Mouse (Mus musculus): ENCODE results near the gene Dlec1. TPM values are rescaled to one million over a fixed set of nuclear protein-coding genes. Genes with fewer than 3 reads are reported as not detected.

Dlec1 gene
- polyA plus RNA-seq, 1 experiment from 2014 or later: 0.51 TPM

DNA sequence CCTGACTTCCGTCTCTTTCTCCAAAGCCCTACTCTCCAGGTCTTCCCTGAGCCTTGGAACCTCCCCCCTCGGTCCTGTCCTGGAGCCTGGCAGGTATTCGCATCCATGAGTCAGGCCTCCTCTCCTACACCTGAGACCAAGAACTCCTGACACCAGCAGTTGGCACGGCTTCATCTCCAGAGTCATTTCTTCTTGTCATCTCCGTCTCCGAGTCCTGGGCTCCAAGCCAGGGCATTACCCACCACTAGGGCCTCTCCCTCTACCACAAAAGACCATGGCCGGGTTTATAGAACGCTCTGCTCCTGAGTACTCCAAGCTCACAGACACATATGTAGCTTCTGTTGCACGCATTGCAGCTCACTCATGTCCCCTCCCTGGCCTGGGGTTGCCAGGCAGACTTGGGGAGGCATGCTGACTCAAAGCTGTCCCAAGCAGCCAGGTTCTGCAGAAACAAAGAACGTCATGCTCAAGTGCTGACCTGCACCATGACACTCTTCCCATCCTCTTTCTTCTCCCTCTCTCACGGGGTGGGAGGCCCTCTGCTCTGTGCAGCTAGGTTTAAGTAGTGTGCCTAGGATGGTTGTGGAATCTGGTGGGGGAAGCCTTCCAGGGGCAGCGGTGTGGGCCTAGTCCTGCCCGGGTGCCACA is 7.7 kb upstream of the Dlec1 start:
- no peak overlapping the region for H3K4me2 ChIP-seq
- ATAC-seq (ENCODE audit: low FRiP score) (no peak), DNase-seq (ENCODE audit: low spot score, missing footprints) (no peak)
- H3K9ac ChIP-seq (ENCODE audit: low read length): no peak overlapping the region
- H3K4me3 ChIP-seq (ENCODE audit: low read depth, low read length): no peak overlapping the region
- no peaks in the 10 kb centered on the region for H3K36me3 ChIP-seq (ENCODE audit: control insufficient read depth, insufficient read depth, low read length)
- no peaks in the 10 kb centered on the region for H3K9me3 ChIP-seq (ENCODE audit: control insufficient read depth, low read length)
- 72% methylated on average over 13 of the region's 13 CpGs for WGBS
- peaks cover 12% of the 10 kb centered on the region for H3K4me1 ChIP-seq (ENCODE audit: control insufficient read depth, insufficient read depth, low read length)
- H3K27ac ChIP-seq (ENCODE audit: low read depth, low read length): no peak overlapping the region
- peaks cover 23% of the 10 kb centered on the region for H3K27me3 ChIP-seq (ENCODE audit: control insufficient read depth, insufficient read depth, low read length)

DNA sequence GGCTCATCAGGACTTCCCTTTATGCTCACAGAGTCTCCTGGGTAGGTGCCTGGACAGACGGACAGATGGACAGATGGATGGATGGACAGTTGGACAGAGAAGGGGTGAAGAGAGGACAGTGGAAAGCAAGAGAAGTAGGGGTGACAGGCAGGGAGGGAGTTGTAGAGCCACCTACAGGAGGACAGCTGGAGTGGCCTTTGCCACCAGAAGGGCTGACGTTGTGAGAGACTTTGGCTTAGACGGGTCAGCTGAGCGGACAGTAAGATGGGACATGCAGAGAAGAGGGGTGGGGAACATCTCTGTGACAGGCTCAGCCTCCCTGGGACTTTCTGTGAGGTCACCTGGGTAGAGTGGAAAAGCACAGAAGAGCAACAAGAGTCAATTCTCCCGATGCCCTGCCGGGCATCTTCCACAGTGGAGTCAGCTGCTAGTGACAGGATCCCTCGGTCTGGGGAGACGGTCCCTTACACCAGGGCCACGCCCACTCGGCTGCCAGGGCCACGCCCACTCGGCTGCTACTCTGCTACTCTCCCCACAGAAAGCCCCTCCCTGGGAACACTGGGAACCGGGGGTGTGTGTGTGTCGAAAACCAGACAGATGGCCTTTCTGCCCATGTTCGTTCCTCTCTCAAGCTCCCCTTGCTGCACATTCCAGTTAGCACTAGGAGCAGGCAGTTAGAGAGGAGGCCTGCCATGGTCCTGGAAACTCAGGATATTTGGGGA is 1.9 kb upstream of the Dlec1 start:
- Histone ChIP-seq H3K27ac (ENCODE audit: low read depth, low read length) (no peak overlapping the region), H3K9me3 (ENCODE audit: control insufficient read depth, low read length) (no peaks in the 10 kb centered on the region), H3K4me1 (ENCODE audit: control insufficient read depth, insufficient read depth, low read length) (peaks cover 4% of the 10 kb centered on the region; the same call in 1 of the 2 replicates), H3K4me2 (no peak overlapping the region), H3K4me3 (ENCODE audit: low read depth, low read length) (no peak overlapping the region), H3K9ac (ENCODE audit: low read length) (no peak overlapping the region), H3K36me3 (ENCODE audit: control insufficient read depth, insufficient read depth, low read length) (no peaks in the 10 kb centered on the region), H3K27me3 (ENCODE audit: control insufficient read depth, insufficient read depth, low read length) (peaks cover 3% of the 10 kb centered on the region; the same call in 1 of the 2 replicates)
- ATAC-seq (ENCODE audit: low FRiP score) (0 out of 2 replicates have a peak, but pooled peaks have one; percentile 22), DNase-seq (ENCODE audit: low spot score, missing footprints) (no peak)
- 20% methylated on average over 15 of the region's 15 CpGs for WGBS

DNA sequence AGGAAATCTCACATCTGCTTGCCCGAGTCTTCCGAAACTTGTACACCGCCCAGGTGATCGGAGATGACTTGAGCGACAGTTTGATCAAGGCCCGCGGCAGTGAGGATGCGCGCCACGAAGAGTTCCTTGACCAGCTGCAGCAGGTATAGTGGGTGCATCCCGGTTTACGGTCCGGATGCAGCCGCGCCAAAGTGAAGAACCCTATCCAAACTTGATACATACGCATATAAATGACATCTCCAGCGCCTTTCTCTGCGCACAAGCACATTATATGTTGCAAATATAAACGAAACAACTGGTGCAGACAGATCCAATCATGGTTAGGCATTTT is 470 bp downstream of the Dlec1 start:
- Histone ChIP-seq H3K9me3 (ENCODE audit: control insufficient read depth, low read length) (no peaks in the 10 kb centered on the region; the same call in 1 of the 2 replicates), H3K27ac (ENCODE audit: low read depth, low read length) (no peak overlapping the region), H3K4me1 (ENCODE audit: control insufficient read depth, insufficient read depth, low read length) (peaks cover 4% of the 10 kb centered on the region; the same call in 1 of the 2 replicates), H3K36me3 (ENCODE audit: control insufficient read depth, insufficient read depth, low read length) (no peaks in the 10 kb centered on the region), H3K4me2 (peak overlapping the region; percentile 85), H3K9ac (ENCODE audit: low read length) (peak overlapping the region; percentile 57), H3K27me3 (ENCODE audit: control insufficient read depth, insufficient read depth, low read length) (peaks cover 3% of the 10 kb centered on the region; the same call in 1 of the 2 replicates), H3K4me3 (ENCODE audit: low read depth, low read length) (peak overlapping the region; percentile 62)
- ATAC-seq (ENCODE audit: low FRiP score) (no peak), DNase-seq (ENCODE audit: low spot score, missing footprints) (no peak)
- 3% methylated on average over 19 of the region's 19 CpGs for WGBS

DNA sequence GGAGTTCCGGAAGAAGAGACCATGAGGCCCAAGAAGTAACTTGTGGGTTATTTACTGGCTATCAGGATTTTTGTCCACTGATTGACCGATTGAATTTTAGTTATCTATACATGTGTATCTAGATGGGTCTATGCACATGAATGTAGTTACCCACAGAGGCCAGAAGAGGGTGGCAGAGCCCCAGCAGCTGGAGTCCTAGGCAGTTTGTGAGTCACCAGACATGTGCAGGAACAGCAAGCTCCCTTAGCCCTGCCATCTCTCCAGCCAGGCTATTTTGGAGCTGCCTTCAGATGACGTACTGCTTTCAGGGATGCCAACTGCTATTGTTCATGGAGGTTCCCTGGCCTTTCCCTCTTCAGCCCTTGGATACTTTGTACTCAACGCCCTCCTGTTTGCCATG is 5.3 kb downstream of the Dlec1 start:
- Histone ChIP-seq H3K4me1 (ENCODE audit: control insufficient read depth, insufficient read depth, low read length) (peaks cover 8% of the 10 kb centered on the region; the same call in 1 of the 2 replicates), H3K4me3 (ENCODE audit: low read depth, low read length) (no peak overlapping the region), H3K9ac (ENCODE audit: low read length) (no peak overlapping the region), H3K27me3 (ENCODE audit: control insufficient read depth, insufficient read depth, low read length) (peaks cover 3% of the 10 kb centered on the region; the same call in 1 of the 2 replicates), H3K27ac (ENCODE audit: low read depth, low read length) (no peak overlapping the region), H3K4me2 (no peak overlapping the region), H3K9me3 (ENCODE audit: control insufficient read depth, low read length) (no peaks in the 10 kb centered on the region; the same call in 1 of the 2 replicates), H3K36me3 (ENCODE audit: control insufficient read depth, insufficient read depth, low read length) (no peaks in the 10 kb centered on the region)
- WGBS: 85% methylated on average over 4 of the region's 4 CpGs
- ATAC-seq (ENCODE audit: low FRiP score) (no peak), DNase-seq (ENCODE audit: low spot score, missing footprints) (no peak)

DNA sequence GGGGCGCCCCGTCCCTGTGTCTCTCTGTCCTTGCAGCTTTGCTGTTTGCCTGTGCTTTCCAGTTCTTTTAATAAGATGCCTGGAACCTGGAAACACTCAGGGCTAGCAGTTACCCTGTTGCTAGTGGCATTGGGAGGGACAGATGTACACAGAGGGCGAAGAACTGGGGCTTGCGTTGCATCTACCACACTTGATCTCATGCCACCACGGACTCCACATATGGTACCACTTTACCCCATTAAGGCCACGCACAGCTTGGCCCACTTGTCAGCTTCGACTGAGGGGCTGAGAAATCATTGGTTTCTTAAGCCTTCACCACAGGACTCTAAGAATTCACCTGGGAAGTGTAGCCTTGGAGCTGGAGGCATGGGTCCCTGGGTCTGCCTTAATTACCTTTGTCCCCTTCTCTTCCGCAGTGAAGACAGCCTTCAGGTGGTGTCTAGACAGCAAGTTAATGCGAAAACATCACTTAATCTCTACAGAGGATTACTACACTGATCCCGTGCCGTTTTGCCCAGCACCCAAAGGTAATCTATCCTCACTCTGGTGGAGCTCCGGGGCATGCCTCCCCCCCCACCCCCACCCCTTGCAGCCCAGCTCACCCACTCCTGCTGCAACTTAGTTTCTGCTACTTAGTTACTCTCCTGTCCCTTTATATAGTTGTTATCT is 7.5 kb downstream of the Dlec1 start:
- H3K4me2 ChIP-seq: no peak overlapping the region
- ATAC-seq (ENCODE audit: low FRiP score) (no peak), DNase-seq (ENCODE audit: low spot score, missing footprints) (peak; percentile 64)
- no peaks in the 10 kb centered on the region for H3K27me3 ChIP-seq (ENCODE audit: control insufficient read depth, insufficient read depth, low read length)
- WGBS: 52% methylated on average over 12 of the region's 12 CpGs
- H3K4me1 ChIP-seq (ENCODE audit: control insufficient read depth, insufficient read depth, low read length): peaks cover 4% of the 10 kb centered on the region; the same call in 1 of the 2 replicates
- H3K4me3 ChIP-seq (ENCODE audit: low read depth, low read length): no peak overlapping the region
- no peaks in the 10 kb centered on the region; the same call in 1 of the 2 replicates for H3K9me3 ChIP-seq (ENCODE audit: control insufficient read depth, low read length)
- H3K36me3 ChIP-seq (ENCODE audit: control insufficient read depth, insufficient read depth, low read length): no peaks in the 10 kb centered on the region
- H3K27ac ChIP-seq (ENCODE audit: low read depth, low read length): no peak overlapping the region
- H3K9ac ChIP-seq (ENCODE audit: low read length): no peak overlapping the region

DNA sequence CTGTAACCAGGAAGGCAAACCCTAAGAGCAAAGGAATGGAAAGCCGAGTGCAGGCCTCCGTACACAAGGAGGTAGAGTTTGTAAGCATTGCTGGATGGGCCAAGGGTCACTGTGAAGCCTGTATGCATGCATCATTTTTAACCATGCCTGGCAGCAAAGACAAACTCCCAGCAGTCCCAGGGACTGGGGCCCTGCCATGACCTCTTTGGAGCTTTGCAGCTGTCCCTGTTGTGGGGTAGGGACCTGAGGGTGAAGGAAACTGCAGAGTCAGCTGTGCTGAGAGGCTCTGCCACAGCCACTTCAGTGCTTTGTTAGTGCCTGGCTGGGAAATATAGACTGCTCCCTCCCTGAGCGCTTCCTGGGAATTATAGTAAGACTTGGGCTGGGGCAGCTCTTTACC is 8.4 kb downstream of the Dlec1 start:
- Histone ChIP-seq H3K4me3 (ENCODE audit: low read depth, low read length) (no peak overlapping the region), H3K4me2 (no peak overlapping the region), H3K27me3 (ENCODE audit: control insufficient read depth, insufficient read depth, low read length) (no peaks in the 10 kb centered on the region), H3K4me1 (ENCODE audit: control insufficient read depth, insufficient read depth, low read length) (peaks cover 4% of the 10 kb centered on the region; the same call in 1 of the 2 replicates), H3K36me3 (ENCODE audit: control insufficient read depth, insufficient read depth, low read length) (no peaks in the 10 kb centered on the region), H3K9ac (ENCODE audit: low read length) (no peak overlapping the region), H3K27ac (ENCODE audit: low read depth, low read length) (no peak overlapping the region), H3K9me3 (ENCODE audit: control insufficient read depth, low read length) (no peaks in the 10 kb centered on the region; the same call in 1 of the 2 replicates)
- WGBS: 53% methylated on average over 3 of the region's 3 CpGs
- DNase-seq (ENCODE audit: low spot score, missing footprints): peak; percentile 82
- no peak for ATAC-seq (ENCODE audit: low FRiP score)

DNA sequence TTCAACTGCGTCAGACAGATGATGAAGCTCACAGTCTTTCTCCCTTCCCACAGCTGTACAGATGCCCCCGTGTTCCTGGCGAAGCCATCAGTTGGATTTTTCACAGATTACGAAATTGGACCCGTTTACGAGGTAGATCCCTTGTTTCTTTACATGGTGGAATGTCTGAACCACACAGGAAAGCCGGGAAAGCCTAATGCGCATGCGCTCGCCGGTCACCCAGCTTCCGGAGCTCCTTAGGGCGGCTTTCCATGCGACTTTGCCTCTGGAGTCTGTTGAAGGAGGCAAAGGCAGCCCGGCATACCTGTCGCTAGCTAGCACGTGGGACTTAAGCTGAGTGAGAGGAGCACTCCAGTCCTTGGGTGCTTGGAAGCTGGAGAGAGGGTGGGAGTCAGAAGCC is 12.6 kb downstream of the Dlec1 start:
- Histone ChIP-seq H3K9me3 (ENCODE audit: control insufficient read depth, low read length) (no peaks in the 10 kb centered on the region), H3K9ac (ENCODE audit: low read length) (no peak overlapping the region), H3K27me3 (ENCODE audit: control insufficient read depth, insufficient read depth, low read length) (no peaks in the 10 kb centered on the region), H3K4me1 (ENCODE audit: control insufficient read depth, insufficient read depth, low read length) (peaks cover 4% of the 10 kb centered on the region; the same call in 1 of the 2 replicates), H3K36me3 (ENCODE audit: control insufficient read depth, insufficient read depth, low read length) (no peaks in the 10 kb centered on the region), H3K4me2 (no peak overlapping the region), H3K27ac (ENCODE audit: low read depth, low read length) (no peak overlapping the region), H3K4me3 (ENCODE audit: low read depth, low read length) (no peak overlapping the region)
- WGBS: 89% methylated on average over 17 of the region's 17 CpGs
- no peak for DNase-seq (ENCODE audit: low spot score, missing footprints)
- no peak for ATAC-seq (ENCODE audit: low FRiP score)

DNA sequence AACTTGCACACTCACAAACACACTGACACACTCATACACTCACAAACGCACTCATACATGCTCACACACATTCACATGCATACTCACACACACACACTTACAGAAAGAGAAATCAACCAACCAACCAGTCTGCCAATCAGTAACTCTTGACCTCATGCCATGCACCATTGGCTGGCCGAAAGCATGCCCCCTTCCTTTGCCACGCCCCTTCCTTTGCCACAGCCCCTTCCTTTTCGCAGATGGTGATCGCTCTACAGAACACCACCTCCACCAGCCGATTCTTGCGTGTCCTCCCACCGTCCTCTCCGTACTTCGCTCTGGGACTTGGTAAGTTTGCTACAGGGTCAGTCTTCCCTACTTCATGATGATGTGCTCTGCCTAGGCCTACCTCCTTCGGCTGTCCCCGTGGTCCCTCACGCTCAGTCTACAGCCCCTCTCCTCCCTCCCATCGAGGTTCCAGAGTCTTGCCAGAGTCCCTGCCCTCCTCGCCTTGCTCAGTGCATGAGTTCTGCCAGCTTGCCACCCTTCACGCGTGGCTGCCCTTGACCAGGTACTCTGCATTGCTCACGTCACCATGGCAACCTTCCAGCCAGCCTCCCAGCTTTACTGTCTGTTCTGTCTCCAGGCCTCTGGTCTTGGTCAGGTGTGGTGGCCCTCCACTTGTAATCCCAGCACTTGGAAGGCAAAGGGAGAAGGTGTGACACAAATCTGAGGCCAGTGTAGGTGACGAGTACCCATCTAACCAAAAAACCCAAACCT is 17.3 kb downstream of the Dlec1 start:
- no peak overlapping the region for H3K4me2 ChIP-seq
- H3K9me3 ChIP-seq (ENCODE audit: control insufficient read depth, low read length): no peaks in the 10 kb centered on the region
- H3K4me3 ChIP-seq (ENCODE audit: low read depth, low read length): no peak overlapping the region
- DNase-seq (ENCODE audit: low spot score, missing footprints): peak; percentile 66
- H3K36me3 ChIP-seq (ENCODE audit: control insufficient read depth, insufficient read depth, low read length): no peaks in the 10 kb centered on the region
- no peak for ATAC-seq (ENCODE audit: low FRiP score)
- no peaks in the 10 kb centered on the region for H3K4me1 ChIP-seq (ENCODE audit: control insufficient read depth, insufficient read depth, low read length)
- WGBS: 90% methylated on average over 19 of the region's 19 CpGs
- no peak overlapping the region for H3K9ac ChIP-seq (ENCODE audit: low read length)
- H3K27me3 ChIP-seq (ENCODE audit: control insufficient read depth, insufficient read depth, low read length): no peaks in the 10 kb centered on the region
- H3K27ac ChIP-seq (ENCODE audit: low read depth, low read length): no peak overlapping the region
